Mouse (Mus musculus) thymus, postnatal 25 days (tissue): ENCODE data around the gene Trappc6a.

ENCODE experiments used
- DNase-seq: peaks from one replicate; pipeline ENCODE4 v3.0.0; 2022

The Trappc6a gene

DNA sequence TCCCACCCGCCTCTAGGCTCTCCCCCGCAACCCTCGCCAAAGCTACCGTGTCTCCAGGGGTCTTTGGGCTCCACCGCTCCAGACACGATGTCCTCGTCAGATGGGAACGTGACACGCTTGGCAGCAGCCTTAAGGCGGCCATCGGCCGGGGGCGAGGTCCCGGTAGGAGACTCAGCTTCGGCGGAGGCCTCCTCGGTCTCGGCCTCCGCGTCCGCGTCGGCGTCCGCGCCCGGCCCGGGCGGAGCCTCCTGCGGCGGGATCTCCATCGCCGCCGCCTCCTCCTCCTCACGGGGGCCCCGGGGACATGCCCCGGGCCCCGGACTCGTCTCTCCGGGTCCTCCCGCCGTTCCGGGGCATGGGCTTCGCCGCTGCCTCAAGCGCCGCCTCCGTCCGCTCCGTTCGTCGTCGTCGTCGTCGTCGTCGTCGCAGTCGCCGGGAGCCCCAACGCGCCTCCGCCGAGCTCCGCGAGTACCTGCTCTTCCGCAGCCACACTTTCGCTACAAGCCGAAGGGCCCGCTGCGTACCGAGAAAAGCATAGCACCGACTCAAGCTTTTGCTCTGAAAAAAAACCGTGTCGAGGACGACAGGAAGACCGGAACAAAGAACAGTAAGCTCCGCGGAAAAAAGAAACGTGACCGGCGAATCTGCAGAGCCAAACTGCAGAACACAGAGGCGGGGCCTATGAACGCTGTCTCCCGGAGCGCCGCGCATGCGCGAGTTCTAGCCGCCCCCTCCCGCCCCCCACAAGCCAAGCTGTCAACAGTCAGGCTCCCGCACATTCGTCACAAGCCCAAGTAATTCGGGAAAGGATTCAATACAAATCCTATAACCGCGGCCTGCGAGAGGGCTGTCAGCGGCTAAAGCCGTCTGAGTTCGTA, 53.8 kb downstream of the Trappc6a start:
- peak; percentile 88 for DNase-seq

DNA sequence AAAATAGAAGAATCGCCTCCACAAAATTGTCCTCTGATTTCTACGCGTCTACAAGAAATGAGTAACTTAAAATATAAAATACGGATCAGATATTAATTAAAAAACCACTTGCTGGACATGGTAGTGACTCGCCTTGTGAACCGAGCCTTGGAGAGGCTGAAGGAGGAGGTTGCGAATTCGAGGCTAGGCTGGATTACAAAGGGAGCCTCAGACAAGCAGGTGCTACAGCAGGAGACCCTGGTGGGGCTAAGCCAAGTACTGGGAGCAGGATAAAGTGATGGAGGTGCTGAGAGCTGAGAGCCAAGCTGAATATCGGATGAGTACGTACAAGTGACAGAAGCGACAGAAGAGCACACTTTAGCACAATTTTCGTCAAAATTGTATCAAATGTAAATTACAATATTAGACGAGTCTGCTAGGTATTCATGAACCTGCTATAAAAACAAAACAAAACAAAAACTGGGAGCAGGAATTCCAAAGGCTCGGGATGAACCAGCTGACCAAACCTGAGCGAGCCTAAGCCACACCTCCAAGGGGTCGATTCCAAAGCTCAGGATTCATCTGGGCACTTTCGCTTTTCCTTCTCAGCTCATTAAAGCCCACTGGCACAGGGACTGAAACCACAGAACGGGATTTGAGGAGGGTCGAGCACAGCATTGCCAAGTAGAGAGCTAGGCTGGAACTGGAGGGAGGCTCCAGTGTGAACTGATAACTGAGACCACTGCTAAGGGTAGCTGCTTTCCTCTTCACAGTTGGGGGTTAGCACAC, 54.6 kb downstream of the Trappc6a start, which contains the start of gene Ppp1r37:
Ppp1r37 (minus strand) TSS at position 434 of the 768 bp plus-strand sequence.
- DNase-seq = no peak

- DNase-seq = no peak
These were observed 55.7 kb downstream of the Trappc6a start for GRCm38 (mm10) chr7:19563884-19564283.

DNA sequence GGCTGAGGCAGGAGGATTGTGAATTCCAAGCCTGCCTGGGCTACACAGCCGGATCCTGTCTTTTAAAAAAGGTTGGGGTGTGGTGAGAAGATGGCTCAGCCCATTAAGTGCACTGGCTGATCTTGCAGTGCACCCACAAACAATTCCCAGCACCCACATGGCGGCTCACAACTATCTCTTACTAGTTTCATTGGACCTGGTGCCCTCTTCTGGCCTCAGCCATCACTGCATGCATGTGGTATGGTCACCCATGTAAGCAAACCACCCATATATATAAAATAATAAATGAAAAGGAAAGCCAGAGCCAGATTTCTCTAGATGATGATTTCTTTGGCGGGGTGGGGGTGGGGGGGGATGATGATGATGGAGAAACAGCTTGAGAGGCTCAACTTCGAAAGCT, 56.3 kb downstream of the Trappc6a start:
- peak; percentile 22 for DNase-seq
